Mouse (Mus musculus): Measurements from ENCODE around the gene Ranbp1. TPM values are rescaled to one million over a fixed set of nuclear protein-coding genes. Genes with fewer than 3 reads are reported as not detected.

Gene Ranbp1
- polyA plus RNA-seq, 1 experiment from 2014 or later: 613 TPM

DNA sequence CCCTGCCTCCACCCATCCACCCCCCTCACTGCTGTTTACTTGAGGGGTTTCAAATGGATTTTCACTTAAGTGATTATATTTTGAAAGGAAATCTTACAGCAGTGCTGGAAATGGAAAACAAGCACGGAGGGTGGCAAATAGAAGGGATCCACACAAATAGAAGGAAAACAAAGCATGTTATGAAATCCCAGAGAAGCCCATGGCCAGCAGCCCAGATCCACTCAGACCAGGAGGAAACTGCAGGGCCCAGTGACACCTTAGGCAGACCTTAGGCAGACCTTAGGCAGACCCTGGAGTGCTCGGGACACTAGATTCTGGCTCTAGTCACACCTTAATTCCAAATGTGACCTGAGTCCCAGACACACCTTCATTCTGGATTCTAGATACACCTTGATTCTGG, 57.5 kb downstream of the Ranbp1 start:
- Histone ChIP-seq H3K27ac (ENCODE audit: low read length) (no peak overlapping the region), H3K4me1 (ENCODE audit: control insufficient read depth, insufficient read depth, low read length) (peaks cover 11% of the 10 kb centered on the region), H3K9me3 (ENCODE audit: control insufficient read depth, low read depth, low read length) (no peaks in the 10 kb centered on the region), H3K27me3 (ENCODE audit: control insufficient read depth, insufficient read depth, low read length) (no peaks in the 10 kb centered on the region), H3K4me2 (replicated peaks; ENCODE audit: low read depth, low read length) (no peak overlapping the region), H3K9ac (replicated peaks; ENCODE audit: low read depth, low read length) (no peak overlapping the region), H3K4me3 (ENCODE audit: low read depth, low read length) (no peak overlapping the region), H3K36me3 (ENCODE audit: control insufficient read depth, insufficient read depth, low read length) (no peaks in the 10 kb centered on the region)
- WGBS: 58% methylated on average over 2 of the region's 2 CpGs
- ATAC-seq (ENCODE audit: insufficient number of reproducible peaks, insufficient read depth, low FRiP score, low read depth): no peak

MicroRNA genes within 50 kb of the gene (microRNA counts, 519-probe panel; counts per million panel counts)
- 2,005 counts per million, percentile 22 among the panel's probes with 10 or more counts for microRNA mmu-miR-1306

Small RNA genes lying within 50 kb of the gene (microRNA-seq; reads per million reads assigned to microRNA genes)
- 2.3 reads per million for gene Gm24572
- gene Mir1306: 293 reads per million, percentile 61 among the genes with 10 or more reads in this experiment

Other genes with a start within 250 kb of the Ranbp1 start
- gene Dgcr6, start 195.9 kb downstream of the Ranbp1 start, polyA plus RNA-seq (2014; fragmentation: Nextera tagmentation; extraction: Ambion mirVana): 81.1 and 94.1 TPM in 2 replicates
- gene Prodh, start 158.5 kb downstream of the Ranbp1 start, polyA plus RNA-seq (2014; fragmentation: Nextera tagmentation; extraction: Ambion mirVana): 12.3 and 15.2 TPM in 2 replicates
- gene Rtn4r, start 121.1 kb downstream of the Ranbp1 start, polyA plus RNA-seq (2014; fragmentation: Nextera tagmentation; extraction: Ambion mirVana): 2.1 and 3.6 TPM in 2 replicates
- not detected in 2 replicates for gene Ccdc188, start 30.9 kb downstream of the Ranbp1 start, polyA plus RNA-seq (2014; fragmentation: Nextera tagmentation; extraction: Ambion mirVana)
- 9.8 and 11.1 TPM in 2 replicates for gene Zdhhc8, start 13.6 kb downstream of the Ranbp1 start, polyA plus RNA-seq (2014; fragmentation: Nextera tagmentation; extraction: Ambion mirVana)
- 79.1 and 80.2 TPM in 2 replicates for gene Trmt2a, start 53 bp downstream of the Ranbp1 start, polyA plus RNA-seq (2014; fragmentation: Nextera tagmentation; extraction: Ambion mirVana)
- not detected in 2 replicates for gene Gm49776, start 9.6 kb upstream of the Ranbp1 start, polyA plus RNA-seq (2014; fragmentation: Nextera tagmentation; extraction: Ambion mirVana)
- 42.3 and 43.3 TPM in 2 replicates for gene Dgcr8, start 40.5 kb upstream of the Ranbp1 start, polyA plus RNA-seq (2014; fragmentation: Nextera tagmentation; extraction: Ambion mirVana)
- 27.2 and 27.4 TPM in 2 replicates for gene Tango2, start 99.4 kb upstream of the Ranbp1 start, polyA plus RNA-seq (2014; fragmentation: Nextera tagmentation; extraction: Ambion mirVana)
- 26.9 and 27.9 TPM in 2 replicates for gene Arvcf, start 99.5 kb upstream of the Ranbp1 start, polyA plus RNA-seq (2014; fragmentation: Nextera tagmentation; extraction: Ambion mirVana)
- 18.5 and 18.8 TPM in 2 replicates for gene Txnrd2, start 177.7 kb upstream of the Ranbp1 start, polyA plus RNA-seq (2014; fragmentation: Nextera tagmentation; extraction: Ambion mirVana)
- 94.3 and 99.0 TPM in 2 replicates for gene Comt, start 178.1 kb upstream of the Ranbp1 start, polyA plus RNA-seq (2014; fragmentation: Nextera tagmentation; extraction: Ambion mirVana)
- 12.3 and 15.5 TPM in 2 replicates for gene Gnb1l, start 250.0 kb upstream of the Ranbp1 start, polyA plus RNA-seq (2014; fragmentation: Nextera tagmentation; extraction: Ambion mirVana)